Mouse (Mus musculus): ENCODE data around the gene Sept14. TPM values are rescaled to one million over a fixed set of nuclear protein-coding genes. Genes with fewer than 3 reads are reported as not detected.

The Sept14 gene
- polyA plus RNA-seq (2014; fragmentation: Illumina TruSeq; extraction: RNeasy Lipid Tissue Mini Kit (QIAGEN cat#74804); ENCODE audit: low read depth, low replicate concordance), result not detected

DNA sequence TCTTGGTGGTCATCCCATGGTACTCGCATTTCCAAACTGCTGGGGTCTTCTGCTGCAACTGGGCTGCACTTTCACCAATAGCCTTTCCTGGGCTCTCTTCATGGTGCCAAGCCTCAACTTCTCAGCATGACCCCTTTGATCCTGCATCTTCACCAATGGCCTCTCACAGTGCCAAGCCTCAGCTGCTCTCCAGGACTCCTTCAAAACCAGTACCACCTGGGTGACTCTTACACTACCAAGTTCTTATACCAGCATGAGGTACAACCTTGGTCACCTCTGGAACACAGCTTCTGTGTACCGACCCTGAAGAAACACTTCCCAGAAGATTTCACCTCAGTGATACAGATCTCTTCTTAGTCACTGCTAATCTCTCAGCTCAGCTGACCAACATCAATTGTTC is at the start of gene Sept14:
Gene Sept14, minus strand, starts transcription at position 101 of the 400 bp plus-strand sequence.

DNA sequence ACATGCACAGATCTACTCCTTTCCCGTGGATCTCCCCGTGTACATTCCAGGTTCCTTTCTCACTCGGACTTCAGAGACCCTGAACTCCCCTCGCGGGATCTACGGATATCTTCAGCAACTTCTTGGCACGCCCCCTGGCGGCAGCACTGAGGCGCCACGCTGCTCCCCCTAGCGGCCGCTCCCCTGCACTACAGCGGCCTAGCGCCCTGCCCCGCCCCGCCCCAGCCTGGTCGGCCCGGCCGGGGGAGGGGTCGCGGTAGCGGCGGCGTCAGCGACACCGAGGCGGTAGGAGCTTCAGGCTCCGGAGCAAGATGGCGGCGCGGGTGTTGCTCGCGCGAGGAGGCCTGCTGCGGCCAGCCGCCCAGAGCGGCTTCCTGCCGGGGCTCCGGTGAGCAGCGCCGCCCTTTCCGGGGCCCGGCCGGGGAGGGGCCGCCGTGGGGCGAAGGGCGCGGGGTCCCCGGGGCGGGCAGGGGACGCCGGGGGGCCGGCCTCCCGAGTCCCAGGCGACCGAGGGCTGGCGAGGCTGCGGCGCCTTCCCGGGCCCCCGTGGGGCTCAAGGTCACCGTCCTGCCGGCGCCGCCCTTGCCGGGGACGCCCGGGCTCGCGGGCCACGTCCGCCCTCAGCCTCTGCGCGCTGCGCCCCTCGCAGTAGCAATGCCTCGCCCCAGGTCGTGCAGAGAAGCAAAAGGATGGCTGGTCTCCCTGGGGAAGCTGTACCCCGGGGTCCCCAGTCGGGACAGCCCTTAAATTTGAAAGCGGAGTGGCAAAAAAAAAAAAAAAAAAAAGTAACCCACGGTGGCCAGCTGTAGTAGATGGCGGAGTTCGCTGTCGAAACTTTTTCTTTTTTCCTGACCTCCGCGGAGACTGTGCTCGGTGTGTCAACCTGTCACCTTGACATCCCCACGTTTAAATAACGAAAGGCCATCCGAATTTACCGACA is 16.8 kb upstream of the Sept14 start, which contains the start of gene Nipsnap2:
Gene Nipsnap2, plus strand, starts transcription at position 230 of the 940 bp plus-strand sequence.

DNA sequence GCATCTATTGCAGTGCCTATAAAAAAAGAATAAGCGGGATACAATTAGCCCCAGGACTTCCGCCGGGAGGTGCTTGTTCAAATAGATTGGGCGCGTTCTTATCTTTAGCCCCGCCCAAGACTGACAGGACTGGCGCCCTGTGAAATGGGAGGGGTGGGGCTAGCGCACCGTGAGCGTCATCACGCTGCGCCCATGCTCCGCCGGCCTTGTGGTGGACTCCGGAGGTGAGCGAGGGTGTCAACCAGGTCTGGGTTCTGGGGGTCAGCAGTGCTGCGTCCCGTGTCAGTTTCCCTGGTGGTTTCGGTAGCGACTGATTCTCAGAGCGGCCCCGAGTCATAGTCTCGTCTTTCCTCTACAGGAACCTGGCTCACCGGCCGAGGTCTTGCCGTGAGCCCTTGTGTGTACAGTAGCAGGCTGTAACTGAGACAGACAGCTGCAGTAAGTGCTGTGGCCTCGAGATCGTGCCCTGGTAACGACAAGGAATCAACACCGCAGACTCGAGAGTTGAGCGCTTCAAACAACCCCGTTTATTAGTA is 7.1 kb upstream of the Sept14 start, which contains the start of gene Mrps17:
Gene Mrps17, plus strand, starts transcription at position 172 of the 536 bp plus-strand sequence.

DNA sequence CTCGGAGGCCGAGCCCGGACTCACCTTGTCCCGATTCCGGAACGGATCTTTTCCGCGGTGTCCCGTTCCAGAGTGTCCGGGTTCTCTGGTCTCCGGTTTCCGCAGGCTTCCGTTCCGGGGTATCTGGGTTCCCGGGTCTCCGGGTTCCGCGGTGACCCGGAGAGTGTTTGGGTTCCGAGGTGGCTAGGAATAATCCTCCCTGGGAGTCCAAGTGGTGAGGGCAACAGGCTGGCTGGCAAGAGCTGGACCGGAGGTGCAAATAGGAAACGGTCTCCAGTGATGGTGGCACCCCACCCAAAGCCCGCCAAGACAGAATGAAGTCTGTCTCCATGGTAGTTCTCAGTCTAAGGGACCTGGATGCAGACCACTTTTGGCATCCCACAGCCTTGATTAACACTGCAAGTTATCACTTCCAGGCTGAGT is 38.3 kb downstream of the Sept14 start, which contains the start of gene Zfp11:
Gene Zfp11, minus strand, starts transcription at position 64 of the 423 bp plus-strand sequence.

Other genes with a start within 250 kb of the Sept14 start
- gene Sfswap, start 207.3 kb downstream of the Sept14 start, polyA plus RNA-seq (2014; fragmentation: Illumina TruSeq; extraction: RNeasy Lipid Tissue Mini Kit (QIAGEN cat#74804); ENCODE audit: low read depth, low replicate concordance), result 34.4 TPM
- 0.12 TPM for gene Mmp17, start 124.3 kb downstream of the Sept14 start, polyA plus RNA-seq (2014; fragmentation: Illumina TruSeq; extraction: RNeasy Lipid Tissue Mini Kit (QIAGEN cat#74804); ENCODE audit: low read depth, low replicate concordance)
- 5.6 TPM for gene Zfp11, start 38.4 kb downstream of the Sept14 start, polyA plus RNA-seq (2014; fragmentation: Illumina TruSeq; extraction: RNeasy Lipid Tissue Mini Kit (QIAGEN cat#74804); ENCODE audit: low read depth, low replicate concordance)
- 79.6 TPM for gene Mrps17, start 7.0 kb upstream of the Sept14 start, polyA plus RNA-seq (2014; fragmentation: Illumina TruSeq; extraction: RNeasy Lipid Tissue Mini Kit (QIAGEN cat#74804); ENCODE audit: low read depth, low replicate concordance)
- gene Nipsnap2, start 16.6 kb upstream of the Sept14 start, polyA plus RNA-seq (2014; fragmentation: Illumina TruSeq; extraction: RNeasy Lipid Tissue Mini Kit (QIAGEN cat#74804); ENCODE audit: low read depth, low replicate concordance), result 112 TPM
- gene Psph, start 78.9 kb upstream of the Sept14 start, polyA plus RNA-seq (2014; fragmentation: Illumina TruSeq; extraction: RNeasy Lipid Tissue Mini Kit (QIAGEN cat#74804); ENCODE audit: low read depth, low replicate concordance), result 6.0 TPM
- gene Sumf2, start 138.5 kb upstream of the Sept14 start, polyA plus RNA-seq (2014; fragmentation: Illumina TruSeq; extraction: RNeasy Lipid Tissue Mini Kit (QIAGEN cat#74804); ENCODE audit: low read depth, low replicate concordance), result 4.7 TPM
- gene Chchd2, start 179.0 kb upstream of the Sept14 start, polyA plus RNA-seq (2014; fragmentation: Illumina TruSeq; extraction: RNeasy Lipid Tissue Mini Kit (QIAGEN cat#74804); ENCODE audit: low read depth, low replicate concordance), result 802 TPM
- 1.6 TPM for gene Zbed5, start 187.2 kb upstream of the Sept14 start, polyA plus RNA-seq (2014; fragmentation: Illumina TruSeq; extraction: RNeasy Lipid Tissue Mini Kit (QIAGEN cat#74804); ENCODE audit: low read depth, low replicate concordance)
- gene Phkg1, start 190.0 kb upstream of the Sept14 start, polyA plus RNA-seq (2014; fragmentation: Illumina TruSeq; extraction: RNeasy Lipid Tissue Mini Kit (QIAGEN cat#74804); ENCODE audit: low read depth, low replicate concordance), result 1.7 TPM
- gene Nupr1l, start 200.0 kb upstream of the Sept14 start, polyA plus RNA-seq (2014; fragmentation: Illumina TruSeq; extraction: RNeasy Lipid Tissue Mini Kit (QIAGEN cat#74804); ENCODE audit: low read depth, low replicate concordance), result 8.9 TPM
- gene Vkorc1l1, start 233.5 kb upstream of the Sept14 start, polyA plus RNA-seq (2014; fragmentation: Illumina TruSeq; extraction: RNeasy Lipid Tissue Mini Kit (QIAGEN cat#74804); ENCODE audit: low read depth, low replicate concordance), result 67.8 TPM